ENCODE assay signal across 10 mouse cellular contexts in genomic region chr8:106198741-106199140, GRCm38 (mm10). TPM values are rescaled to one million over a fixed set of nuclear protein-coding genes. Genes with fewer than 3 reads are reported as not detected.
A peak's percentile ranks its signal among the peaks of the same experiment; 100 is the strongest.
DNase-seq lines count a peak whose midpoint lies in the region; ATAC-seq and TF ChIP-seq lines count a peak whose summit lies in the region.
"Had no signal": no experiment of that assay in that cellular context is flagged by ENCODE, and none has a peak within 500 bp of the region (broad histone marks: within the 10 kb centered on the region; RNA-seq: fewer than 3 reads in every experiment).

No protein-coding gene starts in this region.

- ATAC-seq in midbrain, embryonic 11.5 days (ENCODE audit: low FRiP score) = 0 out of 2 replicates have a peak, but pooled peaks have one; percentile 40
- ATAC-seq in midbrain, embryonic 16.5 days = no peak
- no peak for ATAC-seq in liver, embryonic 14.5 days (ENCODE audit: insufficient read depth)
- peak; percentile 75 for ATAC-seq in stomach, postnatal 0 days (ENCODE audit: low FRiP score, low TSS enrichment)

- H3K9ac ChIP-seq in midbrain, embryonic 11.5 days (ENCODE audit: low read length) = no peak overlapping the region
- no peak overlapping the region for H3K9ac ChIP-seq in midbrain, embryonic 16.5 days (ENCODE audit: low read depth, low read length)
- no peak overlapping the region for H3K9ac ChIP-seq in liver, embryonic 14.5 days (replicated peaks)
- H3K9ac ChIP-seq in stomach, postnatal 0 days (ENCODE audit: low read length) = no peak overlapping the region
- H3K9ac ChIP-seq: heart, embryonic 13.5 days had no signal

- WGBS in cerebellum, adult 2 months = 13% methylated on average over 1 of the region's 1 CpGs
- WGBS in midbrain, embryonic 11.5 days = 3% methylated on average over 1 of the region's 1 CpGs
- 0% methylated on average over 1 of the region's 1 CpGs for WGBS in midbrain, embryonic 16.5 days
- whole genome bisulfite sequencing in liver, embryonic 14.5 days (ENCODE audit: insufficient replicate concordance) = 10% methylated on average over 1 of the region's 1 CpGs
- WGBS in stomach, postnatal 0 days = 6% methylated on average over 1 of the region's 1 CpGs

- no peak for TF ChIP-seq POLR2A in cerebellum, adult 2 months (IDR thresholded peaks at IDR 0.05; ENCODE audit: borderline replicate concordance, insufficient read depth, low read length)

- no peak overlapping the region for H3K27ac ChIP-seq in cerebellum, adult 2 months (ENCODE audit: insufficient read depth, low read length)
- H3K27ac ChIP-seq in midbrain, embryonic 11.5 days (ENCODE audit: low read depth, low read length) = no peak overlapping the region
- H3K27ac ChIP-seq in midbrain, embryonic 16.5 days (ENCODE audit: low read length) = no peak overlapping the region
- no peak overlapping the region for H3K27ac ChIP-seq in liver, embryonic 14.5 days
- H3K27ac ChIP-seq in stomach, postnatal 0 days (replicated peaks) = no peak overlapping the region
- H3K27ac ChIP-seq: heart, embryonic 13.5 days had no signal

- no peaks in the 10 kb centered on the region for H3K27me3 ChIP-seq in cerebellum, adult 2 months (ENCODE audit: control insufficient read depth, insufficient read depth, low read length)
- H3K27me3 ChIP-seq in midbrain, embryonic 11.5 days (ENCODE audit: control insufficient read depth, insufficient read depth, low read length) = no peaks in the 10 kb centered on the region
- no peaks in the 10 kb centered on the region for H3K27me3 ChIP-seq in midbrain, embryonic 16.5 days (ENCODE audit: control insufficient read depth, insufficient read depth, low read depth, low read length)
- no peaks in the 10 kb centered on the region for H3K27me3 ChIP-seq in liver, embryonic 14.5 days (ENCODE audit: control insufficient read depth, insufficient read depth, low read length)
- H3K27me3 ChIP-seq in stomach, postnatal 0 days (ENCODE audit: control insufficient read depth, insufficient read depth, low read length) = no peaks in the 10 kb centered on the region
- H3K27me3 ChIP-seq: heart, embryonic 13.5 days had no signal

- no peak for TF ChIP-seq EP300 in liver, embryonic 14.5 days (IDR thresholded peaks at IDR 0.05; ENCODE audit: low read depth)
- no peak for TF ChIP-seq EP300 in stomach, postnatal 0 days (optimal IDR thresholded peaks at IDR 0.05)

- no peak for DNase-seq in cerebellum, adult 2 months
- DNase-seq in cerebellum, adult 11 months = no peak
- DNase-seq in midbrain, embryonic 11.5 days (ENCODE audit: low spot score, missing footprints) = no peak
- DNase-seq in adrenal gland, postnatal 25 days = peak; percentile 19
- DNase-seq in heart, postnatal 4 days = peak; percentile 43
- DNase-seq in liver, embryonic 14.5 days (ENCODE audit: low read depth in 3 of 3, low spot score in 3 of 3) = peak in 1 of 3 experiments; percentile 36
- DNase-seq in stomach, postnatal 0 days (ENCODE audit: low spot score) = peak; percentile 37

- no peaks in the 10 kb centered on the region for H3K9me3 ChIP-seq in midbrain, embryonic 11.5 days (ENCODE audit: control insufficient read depth, low read length)
- no peaks in the 10 kb centered on the region for H3K9me3 ChIP-seq in midbrain, embryonic 16.5 days (replicated peaks; ENCODE audit: control insufficient read depth, low read length, poor library complexity, severe bottlenecking)
- no peaks in the 10 kb centered on the region for H3K9me3 ChIP-seq in liver, embryonic 14.5 days (ENCODE audit: control insufficient read depth, low read length)
- no peaks in the 10 kb centered on the region for H3K9me3 ChIP-seq in stomach, postnatal 0 days (ENCODE audit: control insufficient read depth, low read length)
- H3K9me3 ChIP-seq: heart, embryonic 13.5 days had no signal

- peaks cover 35% of the 10 kb centered on the region for H3K36me3 ChIP-seq in midbrain, embryonic 11.5 days (ENCODE audit: control insufficient read depth, insufficient read depth, low read length)
- peaks cover 32% of the 10 kb centered on the region for H3K36me3 ChIP-seq in midbrain, embryonic 16.5 days (ENCODE audit: control insufficient read depth, insufficient read depth, low read length)
- peaks cover 23% of the 10 kb centered on the region for H3K36me3 ChIP-seq in liver, embryonic 14.5 days (replicated peaks; ENCODE audit: control insufficient read depth, insufficient read depth, low read depth)
- peaks cover 22% of the 10 kb centered on the region for H3K36me3 ChIP-seq in stomach, postnatal 0 days (ENCODE audit: control insufficient read depth, insufficient read depth, low read length)

- H3K4me3 ChIP-seq in cerebellum, adult 2 months (replicated peaks; ENCODE audit: insufficient read depth, low read depth, low read length) = no peak overlapping the region
- H3K4me3 ChIP-seq in midbrain, embryonic 11.5 days (ENCODE audit: low read depth, low read length) = no peak overlapping the region
- H3K4me3 ChIP-seq in midbrain, embryonic 16.5 days (ENCODE audit: low read depth, low read length) = no peak overlapping the region
- H3K4me3 ChIP-seq in liver, embryonic 14.5 days (ENCODE audit: insufficient read depth in 1 of 2, low read depth in 2 of 2, low read length in 2 of 2) = no peak overlapping the region
- no peak overlapping the region for H3K4me3 ChIP-seq in stomach, postnatal 0 days (ENCODE audit: low read depth, low read length)
- H3K4me3 ChIP-seq: heart, embryonic 13.5 days; myocyte had no signal

- no peaks in the 10 kb centered on the region for H3K4me1 ChIP-seq in cerebellum, adult 2 months (ENCODE audit: control insufficient read depth, insufficient read depth, low read length)
- no peaks in the 10 kb centered on the region for H3K4me1 ChIP-seq in midbrain, embryonic 11.5 days (ENCODE audit: control insufficient read depth, insufficient read depth, low read length)
- H3K4me1 ChIP-seq in midbrain, embryonic 16.5 days (ENCODE audit: control insufficient read depth, insufficient read depth, low read length) = no peaks in the 10 kb centered on the region
- no peaks in the 10 kb centered on the region for H3K4me1 ChIP-seq in liver, embryonic 14.5 days (replicated peaks; ENCODE audit: control insufficient read depth in 2 of 2, insufficient read depth in 2 of 2, low read length in 1 of 2)
- no peaks in the 10 kb centered on the region for H3K4me1 ChIP-seq in stomach, postnatal 0 days (replicated peaks; ENCODE audit: control insufficient read depth, insufficient read depth)

- no peak overlapping the region for H3K4me2 ChIP-seq in midbrain, embryonic 11.5 days
- H3K4me2 ChIP-seq in midbrain, embryonic 16.5 days (ENCODE audit: low read length) = no peak overlapping the region
- no peak overlapping the region for H3K4me2 ChIP-seq in liver, embryonic 14.5 days (ENCODE audit: low read depth)
- no peak overlapping the region for H3K4me2 ChIP-seq in stomach, postnatal 0 days (replicated peaks; ENCODE audit: low read depth)
- H3K4me2 ChIP-seq: heart, embryonic 13.5 days had no signal

- TF ChIP-seq CTCF in cerebellum, adult 2 months (IDR thresholded peaks at IDR 0.05; ENCODE audit: borderline replicate concordance, insufficient read depth, low read depth, low read length) = peak; percentile 42; the same call in 1 of the 2 replicates
- TF ChIP-seq CTCF in liver, embryonic 14.5 days (IDR thresholded peaks at IDR 0.05; ENCODE audit: low read depth) = peak; percentile 59
- TF ChIP-seq CTCF in stomach, postnatal 0 days (IDR thresholded peaks at IDR 0.05; ENCODE audit: low read depth) = peak; percentile 89

RNA-seq across cellular contexts. Expression of gene Slc7a6os, which starts 12.0 kb away (rescaled TPM):
- 31.6 and 33.7 TPM in 2 replicates for polyA plus RNA-seq in cerebellum, adult 2 months (2012; rRNA removed)
- polyA plus RNA-seq in midbrain, embryonic 11.5 days (2014; fragmentation: Nextera tagmentation; extraction: Ambion mirVana) = 41.5 and 42.2 TPM in 2 replicates
- 30.8 and 33.1 TPM in 2 replicates for polyA plus RNA-seq in midbrain, embryonic 16.5 days (2015; fragmentation: Nextera tagmentation; extraction: Ambion mirVana)
- 28.5 and 30.2 TPM in 2 replicates for total RNA-seq in adrenal gland, postnatal 25 days (2021)
- 10 to 100 TPM; 17.0 to 17.1 TPM for total RNA-seq in heart, postnatal 4 days (2021)
- polyA plus RNA-seq in liver, embryonic 14.5 days (2012; rRNA removed) = 10.6 and 13.3 TPM in 2 replicates
- 8.9 and 10.2 TPM in 2 replicates for polyA plus RNA-seq in liver, embryonic 14.5 days (2014; fragmentation: Nextera tagmentation; extraction: Ambion mirVana)
- 18.6 and 18.8 TPM in 2 replicates for polyA plus RNA-seq in stomach, postnatal 0 days (2015; fragmentation: Nextera tagmentation; extraction: Ambion mirVana)

RNA-seq across cellular contexts. Expression of gene Prmt7, which starts 12.0 kb away (rescaled TPM):
- polyA plus RNA-seq in cerebellum, adult 2 months (2012; rRNA removed) = 36.0 and 36.1 TPM in 2 replicates
- polyA plus RNA-seq in midbrain, embryonic 11.5 days (2014; fragmentation: Nextera tagmentation; extraction: Ambion mirVana) = 59.5 and 61.7 TPM in 2 replicates
- 60.9 and 61.5 TPM in 2 replicates for polyA plus RNA-seq in midbrain, embryonic 16.5 days (2015; fragmentation: Nextera tagmentation; extraction: Ambion mirVana)
- 28.4 and 31.1 TPM in 2 replicates for total RNA-seq in adrenal gland, postnatal 25 days (2021)
- 10 to 100 TPM; 24.1 to 25.5 TPM for total RNA-seq in heart, postnatal 4 days (2021)
- polyA plus RNA-seq in liver, embryonic 14.5 days (2012; rRNA removed) = 10.2 and 11.1 TPM in 2 replicates
- 19.1 and 21.2 TPM in 2 replicates for polyA plus RNA-seq in liver, embryonic 14.5 days (2014; fragmentation: Nextera tagmentation; extraction: Ambion mirVana)
- 21.9 and 22.1 TPM in 2 replicates for polyA plus RNA-seq in stomach, postnatal 0 days (2015; fragmentation: Nextera tagmentation; extraction: Ambion mirVana)

RNA-seq across cellular contexts. Expression of gene Slc7a6, which starts 30.1 kb away (rescaled TPM):
- polyA plus RNA-seq in cerebellum, adult 2 months (2012; rRNA removed) = 25.4 and 25.8 TPM in 2 replicates
- 88.3 and 89.4 TPM in 2 replicates for polyA plus RNA-seq in midbrain, embryonic 11.5 days (2014; fragmentation: Nextera tagmentation; extraction: Ambion mirVana)
- polyA plus RNA-seq in midbrain, embryonic 16.5 days (2015; fragmentation: Nextera tagmentation; extraction: Ambion mirVana) = 41.8 and 53.5 TPM in 2 replicates
- 25.6 and 29.0 TPM in 2 replicates for total RNA-seq in adrenal gland, postnatal 25 days (2021)
- total RNA-seq in heart, postnatal 4 days (2021) = 10 to 100 TPM; 17.1 to 18.9 TPM
- 3.8 TPM in 2 replicates for polyA plus RNA-seq in liver, embryonic 14.5 days (2012; rRNA removed)
- polyA plus RNA-seq in liver, embryonic 14.5 days (2014; fragmentation: Nextera tagmentation; extraction: Ambion mirVana) = 8.2 and 10.2 TPM in 2 replicates
- polyA plus RNA-seq in stomach, postnatal 0 days (2015; fragmentation: Nextera tagmentation; extraction: Ambion mirVana) = 24.3 and 25.8 TPM in 2 replicates

RNA-seq across cellular contexts. Expression of gene Pla2g15, which starts 48.5 kb away (rescaled TPM):
- 12.1 and 13.1 TPM in 2 replicates for polyA plus RNA-seq in cerebellum, adult 2 months (2012; rRNA removed)
- 6.4 and 6.9 TPM in 2 replicates for polyA plus RNA-seq in midbrain, embryonic 11.5 days (2014; fragmentation: Nextera tagmentation; extraction: Ambion mirVana)
- 24.5 and 25.2 TPM in 2 replicates for polyA plus RNA-seq in midbrain, embryonic 16.5 days (2015; fragmentation: Nextera tagmentation; extraction: Ambion mirVana)
- 27.6 and 27.7 TPM in 2 replicates for total RNA-seq in adrenal gland, postnatal 25 days (2021)
- 1 to 10 TPM; 4.2 to 4.9 TPM for total RNA-seq in heart, postnatal 4 days (2021)
- 2.8 and 2.9 TPM in 2 replicates for polyA plus RNA-seq in liver, embryonic 14.5 days (2012; rRNA removed)
- 2.5 TPM in 2 replicates for polyA plus RNA-seq in liver, embryonic 14.5 days (2014; fragmentation: Nextera tagmentation; extraction: Ambion mirVana)
- 5.6 and 5.7 TPM in 2 replicates for polyA plus RNA-seq in stomach, postnatal 0 days (2015; fragmentation: Nextera tagmentation; extraction: Ambion mirVana)

Comparison
In these comparisons a context has a peak if more than half of its experiments do, and no peak if none do; other contexts are left out.
1. ATAC-seq: peak in midbrain, embryonic 11.5 days (single experiment) and stomach, postnatal 0 days (single experiment); none in midbrain, embryonic 16.5 days (single experiment) and liver, embryonic 14.5 days (single experiment).
2. DNase-seq: peak in adrenal gland, postnatal 25 days (single experiment), heart, postnatal 4 days (single experiment) and stomach, postnatal 0 days (single experiment); none in cerebellum, adult 2 months (0 of 2), cerebellum, adult 11 months (single experiment) and midbrain, embryonic 11.5 days (single experiment).
3. Peak in every context shown above with its lines, with median percentiles within 50 percentile points of each other: CTCF ChIP-seq.